Comparison of ENCODE assay signal across 8 mouse cellular contexts in genomic region chr6:127324984-127325383, GRCm38 (mm10).
DNase-seq lines count a peak whose midpoint lies in the region; ATAC-seq lines count a peak whose summit lies in the region.

No protein-coding gene starts in this region.

- peak overlapping the region; percentile 64 for H3K27ac ChIP-seq in midbrain, embryonic 10.5 days (replicated peaks)
- no peak overlapping the region for H3K27ac ChIP-seq in midbrain, embryonic 13.5 days

- H3K9me3 ChIP-seq in midbrain, embryonic 10.5 days (replicated peaks): no peaks in the 10 kb centered on the region
- no peaks in the 10 kb centered on the region for H3K9me3 ChIP-seq in midbrain, embryonic 13.5 days

- H3K4me3 ChIP-seq in midbrain, embryonic 10.5 days: no peak overlapping the region
- no peak overlapping the region for H3K4me3 ChIP-seq in midbrain, embryonic 13.5 days (replicated peaks)

- no peak overlapping the region for H3K9ac ChIP-seq in midbrain, embryonic 13.5 days (replicated peaks)

- peaks cover 37% of the 10 kb centered on the region for H3K27me3 ChIP-seq in midbrain, embryonic 10.5 days (ENCODE audit: low read depth, poor library complexity, severe bottlenecking)
- H3K27me3 ChIP-seq in midbrain, embryonic 13.5 days: peaks cover 9% of the 10 kb centered on the region; the same call in 1 of the 2 replicates

- H3K36me3 ChIP-seq in midbrain, embryonic 10.5 days: no peaks in the 10 kb centered on the region
- H3K36me3 ChIP-seq in midbrain, embryonic 13.5 days: no peaks in the 10 kb centered on the region

- peaks cover 49% of the 10 kb centered on the region for H3K4me1 ChIP-seq in midbrain, embryonic 10.5 days
- peaks cover 27% of the 10 kb centered on the region for H3K4me1 ChIP-seq in midbrain, embryonic 13.5 days (replicated peaks)

- ATAC-seq in midbrain, embryonic 13.5 days: no peak
- ATAC-seq in frontal cortex, adult (ENCODE audit: low TSS enrichment): peak; percentile 46; the same call in 1 of the 2 replicates

- DNase-seq in midbrain, embryonic 10.5 days (ENCODE audit: low spot score): no peak
- DNase-seq in cerebellum, adult 18-20 months: peak; percentile 61 to 65
- peak; percentile 69 to 72 for DNase-seq in layer of hippocampus, postnatal 10 days (ENCODE audit: low spot score in 2 of 2)
- DNase-seq in lung, postnatal 14 days: peak; percentile 81
- no peak for DNase-seq in thymus, postnatal 14 days
- DNase-seq in T-cell, adult 2 months (ENCODE audit: low spot score): no peak

- H3K4me2 ChIP-seq in midbrain, embryonic 13.5 days (replicated peaks): no peak overlapping the region

- WGBS in midbrain, embryonic 10.5 days: 60% methylated on average over 5 of the region's 5 CpGs
- WGBS in midbrain, embryonic 13.5 days: 50% methylated on average over 5 of the region's 5 CpGs

Comparison
In these comparisons a context has a peak if more than half of its experiments do, and no peak if none do; other contexts are left out.
1. DNase-seq: peak in cerebellum, adult 18-20 months (2 of 2), layer of hippocampus, postnatal 10 days (2 of 2) and lung, postnatal 14 days (single experiment); none in midbrain, embryonic 10.5 days (single experiment), thymus, postnatal 14 days (single experiment) and T-cell, adult 2 months (single experiment).